14 mouse cellular contexts compared by ENCODE assay signal in genomic region chr15:91613981-91614665, GRCm38 (mm10). TPM values are rescaled to one million over a fixed set of nuclear protein-coding genes. Genes with fewer than 3 reads are reported as not detected.
DNase-seq lines count a peak whose midpoint lies in the region; ATAC-seq lines count a peak whose summit lies in the region.
"Had no signal": no experiment of that assay in that cellular context is flagged by ENCODE, and none has a peak within 500 bp of the region (broad histone marks: within the 10 kb centered on the region; RNA-seq: fewer than 3 reads in every experiment).

No protein-coding gene starts in this region.

- no peaks in the 10 kb centered on the region for H3K27me3 ChIP-seq in midbrain, embryonic 15.5 days (replicated peaks)
- H3K27me3 ChIP-seq: embryonic facial prominence, embryonic 12.5 days had no signal

- H3K4me2 ChIP-seq in midbrain, embryonic 15.5 days, result no peak overlapping the region
- H3K4me2 ChIP-seq: embryonic facial prominence, embryonic 12.5 days; heart, embryonic 11.5 days; lung, embryonic 14.5 days had no signal

- H3K4me3 ChIP-seq in midbrain, embryonic 15.5 days, result no peak overlapping the region
- H3K4me3 ChIP-seq: embryonic facial prominence, embryonic 12.5 days had no signal

- peak overlapping the region; percentile 28 for H3K27ac ChIP-seq in midbrain, embryonic 15.5 days
- H3K27ac ChIP-seq: embryonic facial prominence, embryonic 12.5 days; kidney, postnatal 0 days had no signal

- no peak overlapping the region for H3K9ac ChIP-seq in midbrain, embryonic 15.5 days
- H3K9ac ChIP-seq: embryonic facial prominence, embryonic 12.5 days; lung, embryonic 14.5 days had no signal

- DNase-seq in cerebellum, adult 18-20 months, result peak; percentile 84 to 88
- DNase-seq in cerebellum, postnatal 14 days, result peak; percentile 78 to 79
- peak; percentile 85 for DNase-seq in layer of hippocampus, adult 9-11 months
- DNase-seq in ovary, postnatal 36 days (ENCODE audit: low spot score), result no peak
- DNase-seq in thymus, postnatal 10 days (ENCODE audit: low spot score in 2 of 2), result no peak
- DNase-seq in urinary bladder, adult 18-20 months (ENCODE audit: low spot score in 2 of 2), result no peak
- DNase-seq in testis, postnatal 10 days (ENCODE audit: low spot score), result no peak
- DNase-seq: adrenal gland, postnatal 10 days; lung, embryonic 14.5 days had no signal

- H3K36me3 ChIP-seq in midbrain, embryonic 15.5 days (replicated peaks), result no peaks in the 10 kb centered on the region
- H3K36me3 ChIP-seq: embryonic facial prominence, embryonic 12.5 days; G1E had no signal

- ATAC-seq in midbrain, embryonic 15.5 days (replicated peaks), result no peak

- no peaks in the 10 kb centered on the region for H3K4me1 ChIP-seq in midbrain, embryonic 15.5 days
- H3K4me1 ChIP-seq: embryonic facial prominence, embryonic 12.5 days had no signal

- H3K9me3 ChIP-seq in midbrain, embryonic 15.5 days, result no peaks in the 10 kb centered on the region
- H3K9me3 ChIP-seq: embryonic facial prominence, embryonic 12.5 days had no signal

- WGBS in midbrain, embryonic 15.5 days, result 80% methylated on average over 11 of the region's 11 CpGs

RNA-seq across cellular contexts. Expression of gene Slc2a13, which starts 41.1 kb away (rescaled TPM):
- polyA plus RNA-seq in midbrain, embryonic 15.5 days (2015; fragmentation: Nextera tagmentation; extraction: Ambion mirVana), result 3.7 and 4.1 TPM in 2 replicates
- polyA plus RNA-seq: G1E had no signal

RNA-seq across cellular contexts. Expression of gene Lrrk2, which starts 58.9 kb away (rescaled TPM):
- polyA plus RNA-seq in midbrain, embryonic 15.5 days (2015; fragmentation: Nextera tagmentation; extraction: Ambion mirVana), result 1.5 and 1.9 TPM in 2 replicates
- polyA plus RNA-seq: G1E had no signal

Comparison
In these comparisons a context has a peak if more than half of its experiments do, and no peak if none do; other contexts are left out.
1. DNase-seq: peak in cerebellum, adult 18-20 months (2 of 2), cerebellum, postnatal 14 days (2 of 2) and layer of hippocampus, adult 9-11 months (single experiment); none in ovary, postnatal 36 days (single experiment), thymus, postnatal 10 days (0 of 2), urinary bladder, adult 18-20 months (0 of 2) and testis, postnatal 10 days (single experiment).